Mouse (Mus musculus) CD8-positive naive resting alpha-beta T cell, adult 57 days (primary cell): ENCODE results near the gene Mok. TPM values are rescaled to one million over a fixed set of nuclear protein-coding genes. Genes with fewer than 3 reads are reported as not detected.

ENCODE experiments used
- total RNA-seq: library from RNA; stranded (reverse); gene quantifications from one replicate; pipeline ENCODE4 v1.2.4, GENCODE M21; 2023

Gene Mok
- not detected for total RNA-seq

GRCm38 (mm10) chr12:110840348-110841198 lies at the start of gene Mok:
Gene Mok (minus strand): TSS chr12:110840939.

GRCm38 (mm10) chr12:110889036-110890020 lies 48.6 kb upstream of the Mok start, which contains the start of the genes Cinp and Tecpr2:
Gene Cinp (minus strand): TSS chr12:110889145.
Gene Tecpr2 (plus strand): TSS chr12:110889264.

GRCm38 (mm10) chr12:110850010-110850928 lies 9.5 kb upstream of the Mok start, which contains the start of gene Zfp839:
Gene Zfp839 (plus strand): TSS chr12:110850253.

Other genes with a start within 250 kb of the Mok start
- 172 TPM for gene Dync1h1, start 239.5 kb downstream of the Mok start, total RNA-seq
- gene 1700001K19Rik, start 158.3 kb downstream of the Mok start, total RNA-seq: 0.95 TPM
- 357 TPM for gene Hsp90aa1, start 138.2 kb downstream of the Mok start, total RNA-seq
- 75.5 TPM for gene Wdr20, start 103.0 kb downstream of the Mok start, total RNA-seq
- gene Zfp839, start 9.3 kb upstream of the Mok start, total RNA-seq: 3.7 TPM
- gene Cinp, start 48.2 kb upstream of the Mok start, total RNA-seq: 28.0 TPM
- gene Tecpr2, start 48.3 kb upstream of the Mok start, total RNA-seq: 7.0 TPM
- gene Ankrd9, start 138.1 kb upstream of the Mok start, total RNA-seq: 3.7 TPM
- gene Rcor1, start 198.4 kb upstream of the Mok start, total RNA-seq: 46.8 TPM